Mouse (Mus musculus) bone marrow, adult 2 months (tissue): Measurements from ENCODE around the gene Gpr3.

Source experiments
- CTCF ChIP-seq: fragments of 200-500 bp; IDR thresholded peaks from 2 replicates; pipeline ENCODE4 v1.5.1; 2011; ENCODE audit warnings: low read length, control low read depth; ENCODE audit not compliant: control insufficient read depth, insufficient read depth
- POLR2A ChIP-seq: fragments of 200-500 bp; IDR thresholded peaks from 2 replicates; pipeline ENCODE4 v1.6.1; 2011; ENCODE audit warnings: low read depth, mild to moderate bottlenecking, control low read depth, low read length, borderline replicate concordance; ENCODE audit not compliant: control insufficient read depth

GRCm38 (mm10) chr4:133235415-133235814 lies 23.1 kb upstream of the Gpr3 start:
- no peak for TF ChIP-seq CTCF
- no peak for TF ChIP-seq POLR2A
